Mouse (Mus musculus) neural tube, embryonic 13.5 days (tissue): ENCODE data around the gene Tssk6. TPM values are rescaled to one million over a fixed set of nuclear protein-coding genes. Genes with fewer than 3 reads are reported as not detected.

Source experiments
- ATAC-seq: fragments of 200-750 bp; cut with Nextera tagmentation; 2 replicates; pipeline ENCODE4 v1.8.0; 2017; ENCODE audit warnings: low read depth, mild to moderate bottlenecking, moderate TSS enrichment, moderate library complexity
- H3K27ac ChIP-seq: fragments of 300-500 bp; sonication (generic); replicated peaks from 2 replicates; pipeline ENCODE4 v1.5.1; 2015; ENCODE audit warnings: moderate library complexity, mild to moderate bottlenecking, inconsistent platforms
- H3K27me3 ChIP-seq: fragments of 300-500 bp; sonication (generic); 2 replicates; pipeline ENCODE4 v1.6.1; 2015; ENCODE audit warnings: mild to moderate bottlenecking, inconsistent platforms
- H3K36me3 ChIP-seq: fragments of 300-500 bp; sonication (generic); 2 replicates; pipeline ENCODE4 v1.6.1; 2015; ENCODE audit warnings: mild to moderate bottlenecking, inconsistent platforms
- H3K4me1 ChIP-seq: fragments of 300-500 bp; sonication (generic); replicated peaks from 2 replicates; pipeline ENCODE4 v1.6.1; 2015; ENCODE audit warnings: inconsistent platforms
- H3K4me2 ChIP-seq: fragments of 300-500 bp; sonication (generic); 2 replicates; pipeline ENCODE4 v1.6.1; 2015; ENCODE audit warnings: inconsistent platforms, mild to moderate bottlenecking, moderate library complexity
- H3K4me3 ChIP-seq: fragments of 300-500 bp; sonication (generic); 2 replicates; pipeline ENCODE4 v1.5.1; 2015; ENCODE audit warnings: mild to moderate bottlenecking, inconsistent platforms
- H3K9ac ChIP-seq: fragments of 300-500 bp; sonication (generic); 2 replicates; pipeline ENCODE4 v1.6.1; 2015; ENCODE audit warnings: moderate library complexity, mild to moderate bottlenecking, inconsistent platforms
- H3K9me3 ChIP-seq: fragments of 300-500 bp; sonication (generic); 2 replicates; pipeline ENCODE4 v1.6.1; 2016; ENCODE audit warnings: inconsistent platforms
- WGBS: fragments of 180-500 bp; shearing (Covaris S2); methylation state at CpG from one replicate; pipeline ENCODE4 v1.1.7; 2015; 5-methylcytosine and 5-hydroxymethylcytosine counted together
- polyA plus RNA-seq: library from polyadenylated mRNA; unstranded; fragments of >200 nt; fragmentation: Nextera tagmentation; extraction: Ambion mirVana; gene quantifications from 2 replicates; pipeline ENCODE4 v1.2.1, GENCODE M21; 2015

The Tssk6 gene
- polyA plus RNA-seq, 1 experiment from 2014 or later = 3.4 TPM

DNA sequence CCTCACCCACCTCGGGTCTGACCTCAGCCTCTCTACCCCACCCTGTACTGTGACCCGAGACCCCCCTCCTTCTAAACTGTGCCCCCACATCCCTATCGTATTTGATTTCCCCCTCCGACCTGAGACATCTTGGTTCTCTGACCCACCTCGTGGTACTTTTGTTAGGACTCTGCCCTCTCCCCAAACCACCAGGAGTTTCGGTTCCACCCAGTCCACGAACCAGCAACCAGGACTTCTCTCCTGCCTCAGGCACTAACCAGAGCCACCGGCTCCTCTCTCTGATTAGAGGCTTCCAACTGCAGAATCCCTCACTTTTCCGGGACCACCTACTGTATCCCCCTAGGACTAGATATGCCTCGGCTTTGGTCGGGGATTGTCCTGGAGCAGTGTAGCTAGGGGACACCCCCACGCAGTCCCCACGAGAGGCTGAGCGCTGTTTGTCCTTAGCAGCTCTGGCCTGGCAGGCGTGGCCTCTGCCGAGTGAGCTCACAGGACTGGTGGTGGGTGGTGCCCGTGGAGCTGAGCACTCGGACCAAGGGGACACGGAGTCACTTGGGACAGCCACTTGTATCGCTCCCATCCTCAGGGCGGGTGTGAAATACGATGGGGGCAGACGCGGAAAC, 13.6 kb upstream of the Tssk6 start:
- peaks cover 51% of the 10 kb centered on the region for H3K4me1 ChIP-seq
- 0 out of 2 replicates have a peak, but pooled peaks have one; percentile 10 for ATAC-seq
- no peak overlapping the region for H3K27ac ChIP-seq
- H3K4me3 ChIP-seq = peak overlapping the region; percentile 24
- H3K27me3 ChIP-seq = peaks cover 75% of the 10 kb centered on the region
- peaks cover 10% of the 10 kb centered on the region for H3K36me3 ChIP-seq
- H3K9ac ChIP-seq = peak overlapping the region; percentile 10; the same call in 1 of the 2 replicates
- H3K9me3 ChIP-seq = no peaks in the 10 kb centered on the region
- 8% methylated on average over 24 of the region's 24 CpGs for WGBS
- H3K4me2 ChIP-seq = peak overlapping the region; percentile 47

DNA sequence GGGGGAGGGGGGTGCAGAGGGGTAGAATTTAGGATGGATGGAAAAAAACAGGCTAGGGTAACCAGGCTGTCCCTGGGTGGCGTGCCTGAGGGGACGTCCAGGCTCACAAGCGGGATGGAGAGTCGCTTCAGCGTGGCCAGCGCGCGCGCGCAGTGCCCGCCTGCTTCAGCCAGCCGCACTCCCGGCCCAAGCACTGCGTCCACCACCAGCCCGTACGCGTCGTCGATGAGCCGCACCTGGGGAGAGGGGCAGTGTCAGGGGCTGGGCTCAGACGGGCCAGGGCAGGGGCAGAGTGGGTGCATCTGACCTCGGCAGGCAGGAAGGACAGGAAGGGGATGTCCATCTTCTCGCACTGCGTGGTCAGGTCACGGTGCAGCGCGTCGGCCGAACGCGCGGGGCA, 13.1 kb upstream of the Tssk6 start:
- 3% methylated on average over 32 of the region's 32 CpGs for WGBS
- peak overlapping the region; percentile 23 for H3K4me3 ChIP-seq
- H3K9ac ChIP-seq = peak overlapping the region; percentile 26; the same call in 1 of the 2 replicates
- peaks cover 54% of the 10 kb centered on the region for H3K4me1 ChIP-seq
- no peak overlapping the region for H3K27ac ChIP-seq
- ATAC-seq = no peak
- no peaks in the 10 kb centered on the region for H3K9me3 ChIP-seq
- peaks cover 15% of the 10 kb centered on the region for H3K36me3 ChIP-seq
- H3K27me3 ChIP-seq = peaks cover 69% of the 10 kb centered on the region
- H3K4me2 ChIP-seq = peak overlapping the region; percentile 47

DNA sequence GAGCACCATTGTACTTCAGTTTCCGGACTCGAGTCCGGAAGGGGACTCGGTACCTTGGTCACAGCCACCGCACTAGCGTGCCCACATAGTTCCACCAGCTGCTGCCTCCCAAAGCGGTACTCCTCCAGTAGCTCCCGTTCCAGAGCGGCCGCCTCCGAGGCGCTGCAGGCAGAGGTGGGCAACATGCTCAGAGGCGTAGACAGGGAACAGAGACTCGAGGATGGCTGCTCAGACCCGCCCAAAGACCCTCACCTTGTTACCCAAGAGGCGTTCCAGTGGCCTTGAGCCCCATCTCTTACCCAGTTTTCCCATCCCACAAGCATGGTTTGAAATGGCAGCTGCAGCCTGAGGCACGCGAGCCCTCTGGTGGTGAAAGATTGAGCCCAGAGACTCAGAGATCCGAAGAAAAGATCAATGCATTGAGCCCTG, 11.2 kb upstream of the Tssk6 start:
- Histone ChIP-seq H3K4me3 (no peak overlapping the region), H3K4me2 (peak overlapping the region; percentile 8; the same call in 1 of the 2 replicates), H3K27ac (no peak overlapping the region), H3K4me1 (peaks cover 65% of the 10 kb centered on the region), H3K36me3 (peaks cover 18% of the 10 kb centered on the region), H3K9me3 (no peaks in the 10 kb centered on the region), H3K27me3 (peaks cover 50% of the 10 kb centered on the region), H3K9ac (peak overlapping the region; percentile 54; the same call in 1 of the 2 replicates)
- 38% methylated on average over 19 of the region's 19 CpGs for WGBS
- ATAC-seq = 0 out of 2 replicates have a peak, but pooled peaks have one; percentile 9

DNA sequence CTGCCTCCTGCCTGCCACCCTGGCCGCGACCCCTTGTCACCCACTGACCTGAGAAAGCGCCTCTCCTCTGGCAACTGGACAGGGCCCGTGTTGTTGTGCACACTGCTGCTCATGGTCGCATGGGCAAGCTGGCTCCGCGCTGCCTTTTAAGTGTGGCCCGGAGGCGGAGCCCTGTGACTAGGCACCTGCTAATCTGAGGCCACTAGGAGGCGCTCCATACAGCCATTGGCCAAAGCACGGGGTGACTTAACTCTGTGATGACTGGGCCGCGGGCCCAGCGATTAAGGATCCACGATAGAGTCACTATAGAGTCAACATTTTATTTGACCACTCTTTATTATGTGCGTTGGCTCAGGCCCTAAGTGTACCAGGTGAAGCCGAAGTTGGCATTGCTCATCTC, 8.1 kb upstream of the Tssk6 start:
- Histone ChIP-seq H3K9me3 (no peaks in the 10 kb centered on the region), H3K9ac (no peak overlapping the region), H3K36me3 (peaks cover 30% of the 10 kb centered on the region), H3K4me1 (peaks cover 65% of the 10 kb centered on the region), H3K27me3 (peaks cover 20% of the 10 kb centered on the region), H3K4me2 (no peak overlapping the region), H3K27ac (no peak overlapping the region), H3K4me3 (no peak overlapping the region)
- no peak for ATAC-seq
- WGBS = 38% methylated on average over 17 of the region's 17 CpGs

DNA sequence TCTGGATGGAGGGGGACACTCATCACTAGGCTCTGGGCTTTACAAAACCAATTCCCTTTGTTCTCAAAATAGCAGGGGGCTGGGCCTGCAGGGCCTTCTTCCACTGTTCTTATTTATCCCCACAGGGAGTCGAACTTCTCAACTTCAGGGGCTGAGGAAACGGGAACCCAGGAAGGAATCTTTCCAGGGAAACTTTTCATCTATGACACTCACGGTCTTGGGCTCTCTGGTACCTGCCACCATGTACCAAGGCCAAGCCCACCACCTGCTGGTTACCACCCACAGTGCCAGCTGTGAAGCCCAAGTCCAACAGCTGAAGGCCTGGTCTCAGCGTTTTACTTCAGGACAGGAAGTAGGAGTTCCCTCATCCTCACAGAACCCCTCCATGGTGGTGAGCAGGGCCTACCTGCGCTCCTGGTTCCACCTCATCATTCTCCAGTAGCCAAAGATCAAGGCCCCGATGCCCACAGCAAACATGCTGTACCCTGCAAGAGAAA, 7.1 kb upstream of the Tssk6 start:
- Histone ChIP-seq H3K36me3 (peaks cover 30% of the 10 kb centered on the region), H3K4me1 (peaks cover 65% of the 10 kb centered on the region)

DNA sequence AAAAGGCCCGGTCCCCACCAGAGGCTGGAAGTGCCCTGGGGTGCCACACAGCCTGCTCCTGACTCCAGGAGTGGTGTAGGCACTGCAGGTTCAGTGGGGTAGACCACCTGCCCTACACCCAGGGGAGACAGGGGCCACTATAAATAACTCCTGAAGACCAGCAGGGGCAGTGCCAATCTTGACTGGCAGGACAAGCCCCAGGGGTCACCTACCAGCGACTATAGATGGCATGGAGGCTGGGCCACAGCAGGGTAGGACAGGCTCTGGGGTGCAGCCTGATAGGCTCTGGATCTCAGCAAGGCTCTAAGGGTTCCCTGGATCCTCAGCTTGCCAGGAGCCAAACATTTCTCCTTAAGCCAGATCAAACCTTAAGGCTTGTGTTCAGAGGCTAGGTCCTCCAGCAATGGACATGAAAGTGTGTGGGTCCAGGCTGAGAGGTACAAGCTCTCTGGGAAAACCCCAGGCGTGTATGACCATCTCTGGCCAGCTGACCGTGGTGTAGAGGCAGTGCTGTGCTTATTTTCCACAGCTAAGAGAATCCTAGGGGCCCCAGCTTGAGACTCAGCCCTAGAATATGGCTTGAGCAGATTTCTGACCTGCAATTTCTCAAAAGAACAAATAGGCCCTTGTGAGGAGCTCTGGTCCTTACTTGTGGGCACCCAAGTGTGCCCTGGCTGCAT, 6.1 kb upstream of the Tssk6 start:
- H3K9me3 ChIP-seq = no peaks in the 10 kb centered on the region
- no peaks in the 10 kb centered on the region; the same call in 1 of the 2 replicates for H3K27me3 ChIP-seq
- H3K4me3 ChIP-seq = no peak overlapping the region
- peak overlapping the region; percentile 14; the same call in 1 of the 2 replicates for H3K9ac ChIP-seq
- H3K27ac ChIP-seq = no peak overlapping the region
- no peak overlapping the region for H3K4me2 ChIP-seq
- H3K36me3 ChIP-seq = peaks cover 30% of the 10 kb centered on the region
- no peak for ATAC-seq
- 66% methylated on average over 4 of the region's 4 CpGs for WGBS
- peaks cover 70% of the 10 kb centered on the region for H3K4me1 ChIP-seq

More for the DNA sequence above, 7.1 kb upstream of the Tssk6 start:
- Histone ChIP-seq H3K9me3 (no peaks in the 10 kb centered on the region), H3K4me2 (no peak overlapping the region), H3K27me3 (peaks cover 9% of the 10 kb centered on the region), H3K27ac (no peak overlapping the region), H3K9ac (no peak overlapping the region), H3K4me3 (no peak overlapping the region)
- WGBS = 47% methylated on average over 6 of the region's 6 CpGs
- ATAC-seq = no peak

DNA sequence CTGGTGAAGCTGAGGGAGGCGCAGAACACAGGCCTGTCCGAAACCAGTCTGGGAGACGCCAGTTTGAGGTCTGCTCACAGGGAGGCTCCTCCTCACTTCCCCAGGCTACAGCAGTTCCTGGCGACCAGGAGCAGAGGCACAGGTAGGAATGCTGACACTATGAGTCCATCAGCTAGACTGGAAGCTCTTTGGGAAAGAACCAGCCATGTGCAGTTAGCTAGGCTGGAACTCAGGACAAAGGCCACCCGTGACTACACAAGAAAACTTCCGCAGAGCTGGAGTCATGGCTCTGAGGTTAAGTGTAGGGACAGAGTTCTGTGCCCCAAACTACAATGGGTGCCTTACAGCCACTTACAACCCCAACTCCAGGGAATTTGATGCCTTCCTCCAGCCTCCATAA, 4.1 kb upstream of the Tssk6 start:
- WGBS = 91% methylated on average over 6 of the region's 6 CpGs
- peaks cover 80% of the 10 kb centered on the region for H3K4me1 ChIP-seq
- no peak for ATAC-seq

DNA sequence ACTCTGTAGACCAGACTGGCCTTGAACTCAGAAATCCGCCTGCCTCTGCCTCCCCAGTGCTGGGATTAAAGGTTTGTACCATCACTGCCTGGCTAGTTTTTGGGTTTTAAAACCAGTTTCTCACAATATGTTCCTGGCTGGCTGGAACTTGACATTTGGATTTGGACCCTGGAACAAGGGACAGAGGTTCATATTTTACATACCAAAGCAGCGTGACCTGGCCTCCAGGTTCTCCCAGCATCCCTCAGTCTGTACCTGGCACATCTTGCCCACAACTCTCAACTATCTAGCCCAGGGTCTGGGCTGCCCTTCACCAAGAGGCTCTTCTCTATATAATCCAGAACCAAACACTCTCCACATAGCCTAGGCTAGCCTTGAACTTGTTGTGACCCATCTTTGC, 2.1 kb upstream of the Tssk6 start:
- H3K4me1 ChIP-seq = peaks cover 81% of the 10 kb centered on the region
- 95% methylated on average over 2 of the region's 2 CpGs for WGBS
- H3K9me3 ChIP-seq = no peaks in the 10 kb centered on the region
- H3K4me2 ChIP-seq = peak overlapping the region; percentile 93; the same call in 1 of the 2 replicates
- no peak overlapping the region for H3K27ac ChIP-seq
- H3K36me3 ChIP-seq = peaks cover 12% of the 10 kb centered on the region; the same call in 1 of the 2 replicates
- 0 out of 2 replicates have a peak overlapping the region, but pooled peaks have one; percentile 73 for H3K4me3 ChIP-seq
- no peaks in the 10 kb centered on the region for H3K27me3 ChIP-seq
- ATAC-seq = no peak
- H3K9ac ChIP-seq = no peak overlapping the region

More for the DNA sequence above, 4.1 kb upstream of the Tssk6 start:
- no peak overlapping the region for H3K4me3 ChIP-seq
- no peak overlapping the region for H3K9ac ChIP-seq
- no peak overlapping the region for H3K27ac ChIP-seq
- no peak overlapping the region for H3K4me2 ChIP-seq
- H3K36me3 ChIP-seq = peaks cover 25% of the 10 kb centered on the region
- no peaks in the 10 kb centered on the region for H3K27me3 ChIP-seq
- H3K9me3 ChIP-seq = no peaks in the 10 kb centered on the region

DNA sequence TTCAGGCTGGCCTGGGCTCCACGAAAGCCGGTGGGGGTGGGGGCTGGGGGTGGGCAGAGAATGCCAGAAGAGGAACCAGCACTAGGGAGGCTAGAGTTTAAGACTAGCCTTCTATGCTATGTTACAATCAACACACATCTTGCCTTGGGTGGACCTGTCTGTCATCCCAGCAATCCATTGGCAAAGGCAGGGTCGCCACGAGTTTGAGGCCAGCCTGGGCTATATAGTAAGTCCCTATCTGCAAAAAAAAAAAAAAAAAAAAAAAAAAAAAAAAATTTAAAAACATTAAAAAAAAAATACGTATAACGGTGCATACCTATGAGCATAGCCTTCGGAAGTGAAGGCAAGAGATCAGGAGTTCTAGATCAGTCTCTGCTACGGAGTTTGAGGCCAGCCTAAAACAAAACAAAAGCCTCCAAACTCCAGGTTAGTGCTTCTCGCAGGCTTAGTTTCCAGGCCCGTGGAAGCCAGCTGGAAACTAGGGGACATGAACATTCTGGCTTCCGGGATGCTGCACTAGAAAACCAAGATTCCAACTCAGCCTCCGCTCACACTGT, 1.0 kb upstream of the Tssk6 start:
- peak overlapping the region; percentile 93 for H3K4me2 ChIP-seq
- WGBS = 20% methylated on average over 12 of the region's 12 CpGs
- no peaks in the 10 kb centered on the region for H3K9me3 ChIP-seq
- peak overlapping the region; percentile 73 for H3K4me3 ChIP-seq
- H3K4me1 ChIP-seq = peaks cover 70% of the 10 kb centered on the region
- no peaks in the 10 kb centered on the region for H3K27me3 ChIP-seq
- peak overlapping the region; percentile 81 for H3K9ac ChIP-seq
- peaks cover 12% of the 10 kb centered on the region; the same call in 1 of the 2 replicates for H3K36me3 ChIP-seq
- ATAC-seq = no peak; the same call in 1 of the 2 replicates
- H3K27ac ChIP-seq = peak overlapping the region; percentile 93

DNA sequence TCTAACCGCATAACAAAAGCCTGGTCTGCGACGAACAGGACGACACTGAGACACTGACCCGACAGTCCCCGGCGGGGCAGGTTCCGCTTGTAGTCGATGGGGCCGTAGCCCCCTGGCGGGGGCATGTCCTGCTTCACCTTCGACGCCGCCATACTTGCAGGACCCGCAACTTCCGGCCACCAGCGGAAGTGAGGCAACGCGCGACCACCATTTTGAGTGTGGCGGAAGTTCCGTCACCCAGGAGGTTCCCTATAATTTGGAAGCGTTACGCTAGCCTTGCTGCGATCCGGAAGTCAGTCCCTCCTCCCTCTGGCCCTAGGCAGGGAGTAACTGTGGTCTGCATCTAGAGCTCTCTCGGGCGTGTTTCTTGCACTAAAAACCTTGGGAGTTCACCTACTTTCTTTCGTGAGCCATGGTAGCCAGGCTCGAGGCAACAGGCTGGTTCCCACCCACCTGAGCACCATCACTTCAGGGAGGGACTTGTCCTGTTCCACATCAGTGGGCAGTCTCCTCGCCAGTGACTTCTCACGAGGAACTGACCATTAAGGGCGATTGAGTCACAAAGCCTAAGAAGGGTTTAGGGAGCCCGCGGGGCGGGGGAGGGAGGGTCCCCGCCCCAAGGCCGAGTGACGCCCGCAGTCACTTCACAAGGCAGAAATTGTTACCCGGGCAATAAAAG, 361 bp upstream of the Tssk6 start:
- H3K27me3 ChIP-seq = no peaks in the 10 kb centered on the region
- H3K36me3 ChIP-seq = peaks cover 9% of the 10 kb centered on the region; the same call in 1 of the 2 replicates
- H3K9ac ChIP-seq = peak overlapping the region; percentile 81
- peak overlapping the region; percentile 93 for H3K27ac ChIP-seq
- WGBS = 1% methylated on average over 41 of the region's 41 CpGs
- ATAC-seq = peak; percentile 51
- H3K4me2 ChIP-seq = peak overlapping the region; percentile 93
- H3K9me3 ChIP-seq = no peaks in the 10 kb centered on the region
- peaks cover 64% of the 10 kb centered on the region for H3K4me1 ChIP-seq
- H3K4me3 ChIP-seq = peak overlapping the region; percentile 73

DNA sequence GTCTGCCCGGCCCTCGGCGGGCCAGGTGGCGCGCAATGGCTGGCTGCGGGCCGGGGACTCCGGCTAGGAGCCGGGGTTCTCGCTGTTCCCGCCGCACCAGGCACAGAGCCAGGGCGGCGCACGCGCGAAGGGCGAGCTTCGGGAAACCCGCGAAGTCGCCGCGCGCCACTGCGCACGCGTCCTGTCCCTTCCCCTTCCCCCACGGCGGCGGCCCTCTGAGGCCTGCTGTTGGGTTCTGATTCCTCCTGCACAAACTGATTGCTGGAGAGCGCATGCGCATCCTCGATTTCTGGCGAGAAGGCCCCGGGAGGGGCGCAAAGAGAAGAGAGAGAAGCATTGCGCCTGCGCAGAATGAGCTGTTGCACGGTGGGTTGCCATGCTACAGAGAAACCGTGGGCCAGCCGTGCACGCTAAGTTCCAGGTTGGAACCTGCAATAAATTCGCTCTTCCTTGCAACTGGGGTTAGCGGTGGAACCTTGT, 1.1 kb downstream of the Tssk6 start:
- under 1% methylated on average over 45 of the region's 45 CpGs for WGBS

More for the DNA sequence above, 1.1 kb downstream of the Tssk6 start:
- Histone ChIP-seq H3K27me3 (no peaks in the 10 kb centered on the region), H3K27ac (peak overlapping the region; percentile 93), H3K9me3 (no peaks in the 10 kb centered on the region), H3K4me2 (peak overlapping the region; percentile 93), H3K4me1 (peaks cover 49% of the 10 kb centered on the region), H3K9ac (peak overlapping the region; percentile 81), H3K4me3 (peak overlapping the region; percentile 73), H3K36me3 (peaks cover 15% of the 10 kb centered on the region)
- ATAC-seq = peak; percentile 90
